Mouse (Mus musculus): Measurements from ENCODE around the gene Phlpp1. TPM values are rescaled to one million over a fixed set of nuclear protein-coding genes. Genes with fewer than 3 reads are reported as not detected.

The Phlpp1 gene
- polyA plus RNA-seq, 1 experiment, result 7.6 TPM

DNA sequence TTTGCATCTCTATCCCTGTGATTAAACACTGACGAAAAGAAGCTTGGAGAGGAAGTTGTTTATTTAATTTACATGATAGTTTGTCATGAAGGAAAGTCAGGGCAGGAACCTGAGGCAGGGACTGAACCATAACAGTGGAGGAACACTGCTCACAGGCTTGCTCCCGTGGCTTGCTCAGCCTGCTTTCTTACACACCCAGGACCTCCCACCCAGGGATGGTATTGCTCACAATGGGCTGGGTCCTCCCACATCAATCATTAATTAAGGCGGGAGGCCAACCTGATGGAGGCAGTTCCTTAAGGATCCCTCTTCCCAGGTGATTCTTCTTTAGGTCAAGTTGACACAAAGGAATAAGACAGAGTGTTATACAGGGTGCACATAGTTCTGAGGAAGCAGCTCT, 19.1 kb downstream of the Phlpp1 start:
- no peak for TF ChIP-seq CTCF (IDR thresholded peaks at IDR 0.05; ENCODE audit: low read depth, low read length)
- no peak for TF ChIP-seq POLR2A (IDR thresholded peaks at IDR 0.05; ENCODE audit: borderline replicate concordance, low read depth, low read length)
- peaks cover 2% of the 10 kb centered on the region; the same call in 1 of the 2 replicates for H3K4me1 ChIP-seq (ENCODE audit: control insufficient read depth, insufficient read depth, low read length)
- H3K27ac ChIP-seq (ENCODE audit: insufficient read depth, low read depth, low read length), result no peak overlapping the region
- no peak overlapping the region for H3K4me3 ChIP-seq (ENCODE audit: insufficient read depth, low read length)

DNA sequence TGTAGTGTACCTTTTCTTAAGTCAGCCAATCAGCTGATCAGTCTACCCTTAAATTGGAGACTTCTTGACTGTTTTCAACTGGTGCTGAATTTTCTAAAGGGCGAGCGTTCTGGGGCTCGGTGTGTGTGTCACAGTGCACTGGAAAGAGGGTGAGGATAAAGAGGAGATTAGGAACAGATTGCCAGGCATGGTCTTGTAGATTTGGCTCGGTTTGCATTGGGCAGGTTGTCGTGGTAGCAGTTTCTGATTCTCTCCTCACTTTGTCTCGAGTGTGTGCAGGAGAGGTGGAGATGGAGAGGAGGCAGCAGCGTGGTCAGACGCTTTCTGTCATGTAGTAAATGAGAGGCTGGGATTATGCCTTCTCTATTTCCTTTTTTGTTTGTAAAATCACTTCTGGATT, 20.3 kb downstream of the Phlpp1 start:
- no peak for TF ChIP-seq POLR2A (IDR thresholded peaks at IDR 0.05; ENCODE audit: borderline replicate concordance, low read depth, low read length)
- TF ChIP-seq CTCF (IDR thresholded peaks at IDR 0.05; ENCODE audit: low read depth, low read length), result no peak
- no peak overlapping the region for H3K27ac ChIP-seq (ENCODE audit: insufficient read depth, low read depth, low read length)
- no peak overlapping the region for H3K4me3 ChIP-seq (ENCODE audit: insufficient read depth, low read length)
- H3K4me1 ChIP-seq (ENCODE audit: control insufficient read depth, insufficient read depth, low read length), result peaks cover 2% of the 10 kb centered on the region; the same call in 1 of the 2 replicates

GRCm38 (mm10) chr1:106192864-106193470, 21.4 kb downstream of the Phlpp1 start:
- TF ChIP-seq POLR2A (IDR thresholded peaks at IDR 0.05; ENCODE audit: borderline replicate concordance, low read depth, low read length) (no peak), CTCF (IDR thresholded peaks at IDR 0.05; ENCODE audit: low read depth, low read length) (no peak)
- no peak overlapping the region for H3K4me3 ChIP-seq (ENCODE audit: insufficient read depth, low read length)
- no peak overlapping the region for H3K27ac ChIP-seq (ENCODE audit: insufficient read depth, low read depth, low read length)
- peaks cover 2% of the 10 kb centered on the region; the same call in 1 of the 2 replicates for H3K4me1 ChIP-seq (ENCODE audit: control insufficient read depth, insufficient read depth, low read length)

- peaks cover 2% of the 10 kb centered on the region; the same call in 1 of the 2 replicates for H3K4me1 ChIP-seq (ENCODE audit: control insufficient read depth, insufficient read depth, low read length)
- no peak overlapping the region for H3K4me3 ChIP-seq (ENCODE audit: insufficient read depth, low read length)
- no peak for TF ChIP-seq CTCF (IDR thresholded peaks at IDR 0.05; ENCODE audit: low read depth, low read length)
- no peak overlapping the region for H3K27ac ChIP-seq (ENCODE audit: insufficient read depth, low read depth, low read length)
Observed at GRCm38 (mm10) chr1:106193487-106193886, 21.9 kb downstream of the Phlpp1 start.

GRCm38 (mm10) chr1:106194263-106194662, 22.7 kb downstream of the Phlpp1 start:
- peaks cover 5% of the 10 kb centered on the region for H3K4me1 ChIP-seq (ENCODE audit: control insufficient read depth, insufficient read depth, low read length)
- H3K4me3 ChIP-seq (ENCODE audit: insufficient read depth, low read length), result no peak overlapping the region
- no peak overlapping the region for H3K27ac ChIP-seq (ENCODE audit: insufficient read depth, low read depth, low read length)
- TF ChIP-seq POLR2A (IDR thresholded peaks at IDR 0.05; ENCODE audit: borderline replicate concordance, low read depth, low read length), result no peak
- no peak for TF ChIP-seq CTCF (IDR thresholded peaks at IDR 0.05; ENCODE audit: low read depth, low read length)

GRCm38 (mm10) chr1:106197991-106198390, 26.4 kb downstream of the Phlpp1 start:
- Histone ChIP-seq H3K4me1 (ENCODE audit: control insufficient read depth, insufficient read depth, low read length) (peaks cover 12% of the 10 kb centered on the region), H3K4me3 (ENCODE audit: insufficient read depth, low read length) (no peak overlapping the region), H3K27ac (ENCODE audit: insufficient read depth, low read depth, low read length) (no peak overlapping the region)
- no peak for TF ChIP-seq CTCF (IDR thresholded peaks at IDR 0.05; ENCODE audit: low read depth, low read length)

DNA sequence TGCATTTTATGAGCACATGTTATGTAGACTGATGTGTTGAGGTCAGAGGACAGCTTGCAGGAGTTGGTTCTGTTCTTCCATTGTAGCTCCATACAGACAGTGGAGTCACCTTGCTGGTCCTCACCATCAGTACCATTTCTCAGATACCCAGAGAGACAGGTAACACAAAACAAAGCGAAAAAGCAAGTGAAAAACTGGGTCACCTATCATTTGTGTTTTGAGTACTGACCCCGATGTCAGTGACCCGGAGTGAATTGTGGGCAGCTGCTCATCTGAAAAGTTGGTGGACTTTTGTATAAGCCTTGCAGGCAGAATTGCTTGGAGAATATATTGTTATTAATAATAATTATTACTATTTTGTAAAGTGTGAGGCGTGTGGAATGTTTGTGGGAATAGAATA, 27.6 kb downstream of the Phlpp1 start:
- Histone ChIP-seq H3K4me3 (ENCODE audit: insufficient read depth, low read length) (no peak overlapping the region), H3K4me1 (ENCODE audit: control insufficient read depth, insufficient read depth, low read length) (peaks cover 12% of the 10 kb centered on the region), H3K27ac (ENCODE audit: insufficient read depth, low read depth, low read length) (no peak overlapping the region)
- TF ChIP-seq POLR2A (IDR thresholded peaks at IDR 0.05; ENCODE audit: borderline replicate concordance, low read depth, low read length) (no peak), CTCF (IDR thresholded peaks at IDR 0.05; ENCODE audit: low read depth, low read length) (no peak)

- no peak for TF ChIP-seq POLR2A (IDR thresholded peaks at IDR 0.05; ENCODE audit: borderline replicate concordance, low read depth, low read length)
- TF ChIP-seq CTCF (IDR thresholded peaks at IDR 0.05; ENCODE audit: low read depth, low read length), result no peak
- no peak overlapping the region for H3K4me3 ChIP-seq (ENCODE audit: insufficient read depth, low read length)
- peaks cover 12% of the 10 kb centered on the region for H3K4me1 ChIP-seq (ENCODE audit: control insufficient read depth, insufficient read depth, low read length)
- H3K27ac ChIP-seq (ENCODE audit: insufficient read depth, low read depth, low read length), result no peak overlapping the region
Observed at GRCm38 (mm10) chr1:106199686-106200085, 28.1 kb downstream of the Phlpp1 start.

DNA sequence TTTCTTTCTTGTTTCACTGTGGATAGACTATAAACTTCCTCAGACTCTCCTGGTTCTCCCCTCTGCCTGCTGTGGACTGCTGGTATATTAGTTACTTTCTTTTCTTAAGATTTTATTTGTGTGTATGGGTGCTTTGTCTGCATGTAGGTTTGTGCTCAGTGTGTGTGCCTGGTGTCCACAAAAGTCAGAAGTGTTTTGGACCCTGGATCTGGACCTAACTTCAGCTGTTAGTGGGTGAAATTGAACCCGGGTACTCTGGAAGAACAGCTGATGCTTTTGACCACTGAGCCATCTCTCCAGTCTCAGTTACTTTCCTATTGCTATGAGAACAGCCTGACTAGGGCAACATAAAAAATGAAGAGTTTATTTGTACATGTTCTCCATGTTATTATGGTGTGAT, 29.5 kb downstream of the Phlpp1 start:
- no peak overlapping the region for H3K4me3 ChIP-seq (ENCODE audit: insufficient read depth, low read length)
- no peak overlapping the region for H3K27ac ChIP-seq (ENCODE audit: insufficient read depth, low read depth, low read length)
- no peak for TF ChIP-seq CTCF (IDR thresholded peaks at IDR 0.05; ENCODE audit: low read depth, low read length)
- no peak for TF ChIP-seq POLR2A (IDR thresholded peaks at IDR 0.05; ENCODE audit: borderline replicate concordance, low read depth, low read length)
- peaks cover 12% of the 10 kb centered on the region for H3K4me1 ChIP-seq (ENCODE audit: control insufficient read depth, insufficient read depth, low read length)

DNA sequence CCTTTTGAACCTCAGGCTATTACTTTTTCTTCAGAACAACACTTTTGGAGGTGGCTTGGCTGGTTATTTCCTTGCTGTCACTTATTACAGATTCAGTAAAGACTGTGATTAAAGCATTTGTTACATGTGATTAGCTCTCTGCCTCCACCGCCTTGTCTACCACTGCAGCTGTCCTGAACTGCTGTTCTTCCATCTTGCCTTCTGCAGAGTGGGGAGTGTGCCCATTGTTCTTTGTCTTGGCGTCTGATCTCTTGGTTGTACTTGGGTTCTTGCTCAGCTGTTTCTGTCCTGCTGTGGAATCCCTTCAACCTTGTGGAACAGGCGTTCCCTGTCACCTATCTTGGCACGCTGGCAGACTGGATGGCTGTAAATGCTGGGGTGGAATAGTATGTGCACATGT, 30.4 kb downstream of the Phlpp1 start:
- no peak for TF ChIP-seq POLR2A (IDR thresholded peaks at IDR 0.05; ENCODE audit: borderline replicate concordance, low read depth, low read length)
- TF ChIP-seq CTCF (IDR thresholded peaks at IDR 0.05; ENCODE audit: low read depth, low read length), result no peak
- Histone ChIP-seq H3K4me3 (ENCODE audit: insufficient read depth, low read length) (no peak overlapping the region), H3K27ac (ENCODE audit: insufficient read depth, low read depth, low read length) (no peak overlapping the region), H3K4me1 (ENCODE audit: control insufficient read depth, insufficient read depth, low read length) (peaks cover 12% of the 10 kb centered on the region)

- Histone ChIP-seq H3K4me1 (ENCODE audit: control insufficient read depth, insufficient read depth, low read length) (peaks cover 12% of the 10 kb centered on the region), H3K4me3 (ENCODE audit: insufficient read depth, low read length) (no peak overlapping the region), H3K27ac (ENCODE audit: insufficient read depth, low read depth, low read length) (no peak overlapping the region)
- TF ChIP-seq CTCF (IDR thresholded peaks at IDR 0.05; ENCODE audit: low read depth, low read length), result no peak
- TF ChIP-seq POLR2A (IDR thresholded peaks at IDR 0.05; ENCODE audit: borderline replicate concordance, low read depth, low read length), result no peak
Observed at GRCm38 (mm10) chr1:106203942-106204341, 32.4 kb downstream of the Phlpp1 start.

Data from bone marrow macrophage, adult 2 months (primary cell).